Mouse (Mus musculus) limb, embryonic 14.5 days (tissue): ENCODE results near the gene Spata31d1b. TPM values are rescaled to one million over a fixed set of nuclear protein-coding genes. Genes with fewer than 3 reads are reported as not detected.
A peak's percentile ranks its signal among the peaks of the same experiment; 100 is the strongest.

ENCODE experiments used
- ATAC-seq: fragments of 200-750 bp; cut with Nextera tagmentation; 2 replicates; pipeline ENCODE4 v1.8.0; 2017; ENCODE audit warnings: low read depth, moderate number of reproducible peaks, moderate TSS enrichment; ENCODE audit not compliant: low FRiP score
- DNase-seq: peaks from one replicate; pipeline ENCODE4 v3.0.0-alpha.2; 2015; ENCODE audit warnings: low spot score
- H3K27ac ChIP-seq: fragments of 300-500 bp; sonication (generic); replicated peaks from 2 replicates; pipeline ENCODE4 v1.5.1; 2014; ENCODE audit warnings: low read depth, mild to moderate bottlenecking, low read length, moderate library complexity, mixed read lengths
- H3K27me3 ChIP-seq: fragments of 300-500 bp; sonication (generic); 2 replicates; pipeline ENCODE4 v1.6.1; 2014; ENCODE audit warnings: low read length, mixed read lengths; ENCODE audit not compliant: control insufficient read depth, insufficient read depth
- H3K36me3 ChIP-seq: fragments of 300-500 bp; sonication (generic); 2 replicates; pipeline ENCODE4 v1.6.1; 2014; ENCODE audit warnings: mild to moderate bottlenecking, low read length, moderate library complexity, mixed read lengths; ENCODE audit not compliant: control insufficient read depth, insufficient read depth
- H3K4me1 ChIP-seq: fragments of 300-500 bp; sonication (generic); 2 replicates; pipeline ENCODE4 v1.6.1; 2014; ENCODE audit warnings: antibody characterized with exemption, low read length, mixed read lengths; ENCODE audit not compliant: control insufficient read depth, insufficient read depth
- H3K4me2 ChIP-seq: fragments of 300-500 bp; sonication (generic); replicated peaks from 2 replicates; pipeline ENCODE4 v1.6.1; 2014; ENCODE audit warnings: low read depth, mild to moderate bottlenecking, low read length, moderate library complexity; ENCODE audit not compliant: severe bottlenecking
- H3K4me3 ChIP-seq: fragments of 300-500 bp; sonication (generic); replicated peaks from 2 replicates; pipeline ENCODE4 v1.5.1; 2014; ENCODE audit warnings: low read length
- H3K9ac ChIP-seq: fragments of 300-500 bp; sonication (generic); 2 replicates; pipeline ENCODE4 v1.6.1; 2014; ENCODE audit warnings: mild to moderate bottlenecking, low read depth, low read length, moderate library complexity; ENCODE audit not compliant: severe bottlenecking
- H3K9me3 ChIP-seq: fragments of 300-500 bp; sonication (generic); 2 replicates; pipeline ENCODE4 v1.6.1; 2016; ENCODE audit warnings: low read length; ENCODE audit not compliant: control insufficient read depth
- POLR2A ChIP-seq: fragments of 200-500 bp; IDR thresholded peaks from 2 replicates; pipeline ENCODE4 v1.8.0; 2012; ENCODE audit warnings: inconsistent platforms, mild to moderate bottlenecking, moderate library complexity, borderline replicate concordance; ENCODE audit not compliant: insufficient read depth, insufficient read length; ENCODE audit errors: extremely low read depth
- WGBS: fragments of 180-500 bp; shearing (Covaris S2); extraction: QIAGEN DNeasy Blood & Tissue Kit; methylation state at CpG from one replicate; pipeline ENCODE4 v1.1.7; 2014; 5-methylcytosine and 5-hydroxymethylcytosine counted together
- polyA plus RNA-seq, 2 experiments: library from polyadenylated mRNA; depleted of rRNA in 1 of 2; stranded (reverse) in 1 of 2; unstranded in 1 of 2; fragments of >200 nt; fragmentation: Nextera tagmentation in 1 of 2; extraction: Ambion mirVana in 1 of 2; gene quantifications; 2 replicates each; pipeline versions ENCODE4 v1.2.1 to v1.2.3; 2012 to 2014

The Spata31d1b gene
- polyA plus RNA-seq, 2 experiments: 0.04 TPM; not detected in 1

- no peak for TF ChIP-seq POLR2A
These were observed 54.9 kb downstream of the Spata31d1b start for GRCm38 (mm10) chr13:59766786-59767515.

GRCm38 (mm10) chr13:59768531-59768930 lies 56.4 kb downstream of the Spata31d1b start:
- H3K4me3 ChIP-seq: peak overlapping the region; percentile 86
- WGBS: 32% methylated on average over 13 of the region's 13 CpGs
- H3K27me3 ChIP-seq: no peaks in the 10 kb centered on the region
- peak overlapping the region; percentile 86 for H3K4me2 ChIP-seq
- ATAC-seq (no peak), DNase-seq (no peak)
- H3K4me1 ChIP-seq: peaks cover 36% of the 10 kb centered on the region
- no peaks in the 10 kb centered on the region for H3K9me3 ChIP-seq
- no peak overlapping the region for H3K27ac ChIP-seq
- H3K36me3 ChIP-seq: peaks cover 21% of the 10 kb centered on the region
- peak overlapping the region; percentile 88 for H3K9ac ChIP-seq
- TF ChIP-seq POLR2A: no peak

More at GRCm38 (mm10) chr13:59766786-59767515, 54.9 kb downstream of the Spata31d1b start:
- Histone ChIP-seq H3K27me3 (no peaks in the 10 kb centered on the region), H3K4me3 (no peak overlapping the region), H3K4me2 (peak overlapping the region; percentile 26; the same call in 1 of the 2 replicates), H3K9me3 (no peaks in the 10 kb centered on the region), H3K27ac (no peak overlapping the region), H3K36me3 (peaks cover 17% of the 10 kb centered on the region), H3K9ac (peak overlapping the region; percentile 28; the same call in 1 of the 2 replicates), H3K4me1 (peaks cover 36% of the 10 kb centered on the region)
- 61% methylated on average over 11 of the region's 11 CpGs for WGBS
- ATAC-seq: no peak
- DNase-seq: no peak

Other genes with a start within 250 kb of the Spata31d1b start
- gene Agtpbp1, start 127.1 kb upstream of the Spata31d1b start, polyA plus RNA-seq (2012; rRNA removed): 13.7 and 13.9 TPM in 2 replicates
- gene Agtpbp1, start 127.1 kb upstream of the Spata31d1b start, polyA plus RNA-seq (2014; fragmentation: Nextera tagmentation; extraction: Ambion mirVana): 16.5 and 16.8 TPM in 2 replicates
- gene Naa35, start 127.0 kb upstream of the Spata31d1b start, polyA plus RNA-seq (2012; rRNA removed): 68.5 and 78.2 TPM in 2 replicates
- 88.8 and 91.6 TPM in 2 replicates for gene Naa35, start 127.0 kb upstream of the Spata31d1b start, polyA plus RNA-seq (2014; fragmentation: Nextera tagmentation; extraction: Ambion mirVana)
- 22.4 and 27.8 TPM in 2 replicates for gene Golm1, start 36.5 kb upstream of the Spata31d1b start, polyA plus RNA-seq (2012; rRNA removed)
- 43.2 and 45.8 TPM in 2 replicates for gene Golm1, start 36.5 kb upstream of the Spata31d1b start, polyA plus RNA-seq (2014; fragmentation: Nextera tagmentation; extraction: Ambion mirVana)
- gene 4921517D22Rik, start 18.2 kb upstream of the Spata31d1b start, polyA plus RNA-seq (2012; rRNA removed): 0.12 TPM in 1 of 2 replicates, not detected in the other
- gene 4921517D22Rik, start 18.2 kb upstream of the Spata31d1b start, polyA plus RNA-seq (2014; fragmentation: Nextera tagmentation; extraction: Ambion mirVana): not detected in 2 replicates
- 0.01 TPM in 2 replicates for gene Spata31d1a, start 2.0 kb upstream of the Spata31d1b start, polyA plus RNA-seq (2012; rRNA removed)
- 0.06 TPM in 1 of 2 replicates, not detected in the other for gene Spata31d1a, start 2.0 kb upstream of the Spata31d1b start, polyA plus RNA-seq (2014; fragmentation: Nextera tagmentation; extraction: Ambion mirVana)
- gene Spata31d1d, start 19.5 kb downstream of the Spata31d1b start, polyA plus RNA-seq (2012; rRNA removed): 0.03 TPM in 2 replicates
- gene Spata31d1d, start 19.5 kb downstream of the Spata31d1b start, polyA plus RNA-seq (2014; fragmentation: Nextera tagmentation; extraction: Ambion mirVana): not detected in 2 replicates
- 0.05 TPM in 1 of 2 replicates, not detected in the other for gene 1700014D04Rik, start 34.5 kb downstream of the Spata31d1b start, polyA plus RNA-seq (2012; rRNA removed)
- not detected in 2 replicates for gene 1700014D04Rik, start 34.5 kb downstream of the Spata31d1b start, polyA plus RNA-seq (2014; fragmentation: Nextera tagmentation; extraction: Ambion mirVana)
- gene Isca1, start 57.5 kb downstream of the Spata31d1b start, polyA plus RNA-seq (2012; rRNA removed): 94.7 and 108 TPM in 2 replicates
- 126 and 132 TPM in 2 replicates for gene Isca1, start 57.5 kb downstream of the Spata31d1b start, polyA plus RNA-seq (2014; fragmentation: Nextera tagmentation; extraction: Ambion mirVana)
- not detected in 2 replicates for gene Gm49354, start 70.0 kb downstream of the Spata31d1b start, polyA plus RNA-seq (2012; rRNA removed)
- not detected in 2 replicates for gene Gm49354, start 70.0 kb downstream of the Spata31d1b start, polyA plus RNA-seq (2014; fragmentation: Nextera tagmentation; extraction: Ambion mirVana)
- 32.5 and 39.9 TPM in 2 replicates for gene Tut7, start 110.9 kb downstream of the Spata31d1b start, polyA plus RNA-seq (2012; rRNA removed)
- 45.9 and 51.1 TPM in 2 replicates for gene Tut7, start 110.9 kb downstream of the Spata31d1b start, polyA plus RNA-seq (2014; fragmentation: Nextera tagmentation; extraction: Ambion mirVana)